Mouse (Mus musculus) kidney, embryonic 16.5 days (tissue): Measurements from ENCODE around the gene AY761185. TPM values are rescaled to one million over a fixed set of nuclear protein-coding genes. Genes with fewer than 3 reads are reported as not detected.
"Not testable (repeated sequence)": the region's sequence is repeated elsewhere in the genome, so short reads cannot be mapped to it uniquely, and the experiment has no call there.

Source experiments
- ATAC-seq: fragments of 200-750 bp; cut with Nextera tagmentation; 2 replicates; pipeline ENCODE4 v1.8.0; 2017; ENCODE audit warnings: moderate TSS enrichment; ENCODE audit not compliant: low FRiP score, low TSS enrichment
- H3K27ac ChIP-seq: fragments of 300-500 bp; sonication (generic); 2 replicates; pipeline ENCODE4 v1.5.1; 2014; ENCODE audit warnings: low read length
- H3K27me3 ChIP-seq: fragments of 300-500 bp; sonication (generic); 2 replicates; pipeline ENCODE4 v1.6.1; 2014; ENCODE audit warnings: low read length, control low read depth, mixed read lengths; ENCODE audit not compliant: insufficient read depth
- H3K36me3 ChIP-seq: fragments of 300-500 bp; sonication (generic); 2 replicates; pipeline ENCODE4 v1.6.1; 2014; ENCODE audit warnings: low read length, control low read depth, mixed read lengths; ENCODE audit not compliant: insufficient read depth
- H3K4me1 ChIP-seq: fragments of 300-500 bp; sonication (generic); 2 replicates; pipeline ENCODE4 v1.6.1; 2014; ENCODE audit warnings: low read length, control low read depth, mixed read lengths; ENCODE audit not compliant: insufficient read depth
- H3K4me2 ChIP-seq: fragments of 300-500 bp; sonication (generic); replicated peaks from 2 replicates; pipeline ENCODE4 v1.6.1; 2014; ENCODE audit warnings: low read depth, low read length
- H3K4me3 ChIP-seq: fragments of 300-500 bp; sonication (generic); 2 replicates; pipeline ENCODE4 v1.5.1; 2014; ENCODE audit warnings: mild to moderate bottlenecking, low read length
- H3K9ac ChIP-seq: fragments of 300-500 bp; sonication (generic); replicated peaks from 2 replicates; pipeline ENCODE4 v1.6.1; 2014; ENCODE audit warnings: low read length
- H3K9me3 ChIP-seq: fragments of 300-500 bp; sonication (generic); 2 replicates; pipeline ENCODE4 v1.6.1; 2016; ENCODE audit warnings: low read length, control low read depth
- WGBS: fragments of 180-500 bp; shearing (Covaris S2); extraction: QIAGEN DNeasy Blood & Tissue Kit; methylation state at CpG from one replicate; pipeline ENCODE4 v1.1.7; 2014; 5-methylcytosine and 5-hydroxymethylcytosine counted together
- polyA plus RNA-seq: library from polyadenylated mRNA; unstranded; fragments of >200 nt; fragmentation: Nextera tagmentation; extraction: Ambion mirVana; gene quantifications from 2 replicates; pipeline ENCODE4 v1.2.1, GENCODE M21; 2015

AY761185 gene
- polyA plus RNA-seq: not detected in 2 replicates

GRCm38 (mm10) chr8:20944610-20945009 is at the start of gene AY761185:
AY761185 (minus strand) TSS chr8:20944710.
- H3K27ac ChIP-seq: no peak within 1 kb of the TSS
- H3K4me1 ChIP-seq: no peaks in the 10 kb centered on the region
- no peak within 1 kb of the TSS for H3K4me3 ChIP-seq
- no peak for ATAC-seq
- 83% methylated on average over 3 of the region's 3 CpGs for WGBS
- no peak within 1 kb of the TSS for H3K4me2 ChIP-seq
- H3K9ac ChIP-seq: no peak within 1 kb of the TSS
- H3K27me3 ChIP-seq: no peaks in the 10 kb centered on the region
- H3K36me3 ChIP-seq: no peaks in the 10 kb centered on the region
- H3K9me3 ChIP-seq: peaks cover 7% of the 10 kb centered on the region; the same call in 1 of the 2 replicates

- H3K4me2 ChIP-seq, ATAC-seq, H3K9me3 ChIP-seq: not testable (repeated sequence)
These were observed 49.5 kb upstream of the AY761185 start for GRCm38 (mm10) chr8:20994042-20994441.

GRCm38 (mm10) chr8:20979846-20980245 is 35.3 kb upstream of the AY761185 start:
- Histone ChIP-seq H3K4me1 (no peaks in the 10 kb centered on the region), H3K27ac (no peak overlapping the region), H3K27me3 (no peaks in the 10 kb centered on the region), H3K36me3 (no peaks in the 10 kb centered on the region), H3K4me2 (no peak overlapping the region), H3K9ac (no peak overlapping the region), H3K4me3 (no peak overlapping the region), H3K9me3 (peaks cover 7% of the 10 kb centered on the region; the same call in 1 of the 2 replicates)
- WGBS: 32% methylated on average over 1 of the region's 1 CpGs
- ATAC-seq: no peak

More at GRCm38 (mm10) chr8:20994042-20994441, 49.5 kb upstream of the AY761185 start:
- H3K4me3 ChIP-seq, H3K4me1 ChIP-seq, H3K27me3 ChIP-seq, H3K27ac ChIP-seq, H3K9ac ChIP-seq, H3K36me3 ChIP-seq: not testable (repeated sequence)

- no peak overlapping the region for H3K4me2 ChIP-seq
- 81% methylated on average over 2 of the region's 2 CpGs for WGBS
- H3K27ac ChIP-seq: no peak overlapping the region
- H3K4me1 ChIP-seq: no peaks in the 10 kb centered on the region
- no peak overlapping the region for H3K9ac ChIP-seq
- no peaks in the 10 kb centered on the region for H3K36me3 ChIP-seq
- no peak for ATAC-seq
- no peaks in the 10 kb centered on the region for H3K27me3 ChIP-seq
- no peak overlapping the region for H3K4me3 ChIP-seq
- H3K9me3 ChIP-seq: 0 out of 2 replicates have a peak, but pooled peaks cover 4% of the 10 kb centered on the region
These were observed 20.0 kb upstream of the AY761185 start for GRCm38 (mm10) chr8:20964531-20964930.

GRCm38 (mm10) chr8:20921971-20922370 is 22.5 kb downstream of the AY761185 start, which contains the start of gene Gm6040:
Gm6040 (minus strand) TSS chr8:20922071.
- no peak within 1 kb of the TSS for H3K9ac ChIP-seq
- H3K4me3 ChIP-seq: no peak within 1 kb of the TSS
- H3K4me2 ChIP-seq: no peak within 1 kb of the TSS
- H3K4me1 ChIP-seq: no peaks in the 10 kb centered on the region
- no peak within 1 kb of the TSS for H3K27ac ChIP-seq
- no peak for ATAC-seq
- WGBS: 76% methylated on average over 3 of the region's 3 CpGs
- peaks cover 9% of the 10 kb centered on the region; the same call in 1 of the 2 replicates for H3K9me3 ChIP-seq
- no peaks in the 10 kb centered on the region for H3K36me3 ChIP-seq
- H3K27me3 ChIP-seq: no peaks in the 10 kb centered on the region

- 80% methylated on average over 1 of the region's 1 CpGs for WGBS
- ATAC-seq: no peak
- H3K4me3 ChIP-seq: no peak overlapping the region
- H3K36me3 ChIP-seq: no peaks in the 10 kb centered on the region
- no peaks in the 10 kb centered on the region for H3K9me3 ChIP-seq
- H3K27me3 ChIP-seq: no peaks in the 10 kb centered on the region
- H3K27ac ChIP-seq: no peak overlapping the region
- no peak overlapping the region for H3K9ac ChIP-seq
- no peak overlapping the region for H3K4me2 ChIP-seq
- H3K4me1 ChIP-seq: no peaks in the 10 kb centered on the region
These were observed 32.2 kb downstream of the AY761185 start for GRCm38 (mm10) chr8:20912288-20912687.

- Histone ChIP-seq H3K36me3 (no peaks in the 10 kb centered on the region), H3K9ac (no peak overlapping the region), H3K4me3 (no peak overlapping the region), H3K4me2 (no peak overlapping the region), H3K9me3 (peaks cover 7% of the 10 kb centered on the region), H3K27me3 (no peaks in the 10 kb centered on the region), H3K27ac (no peak overlapping the region), H3K4me1 (no peaks in the 10 kb centered on the region)
- WGBS: 67% methylated on average over 2 of the region's 2 CpGs
- no peak for ATAC-seq
These were observed 36.3 kb downstream of the AY761185 start for GRCm38 (mm10) chr8:20908256-20908655.

- Histone ChIP-seq H3K9ac (no peak overlapping the region), H3K4me1 (no peaks in the 10 kb centered on the region), H3K36me3 (no peaks in the 10 kb centered on the region), H3K4me2 (no peak overlapping the region), H3K27ac (no peak overlapping the region), H3K9me3 (peaks cover 7% of the 10 kb centered on the region), H3K27me3 (no peaks in the 10 kb centered on the region), H3K4me3 (no peak overlapping the region)
- 89% methylated on average over 2 of the region's 2 CpGs for WGBS
- no peak for ATAC-seq
These were observed 37.4 kb downstream of the AY761185 start for GRCm38 (mm10) chr8:20907119-20907518.

GRCm38 (mm10) chr8:20902527-20902926 is 42.0 kb downstream of the AY761185 start, which contains the start of gene Gm15056:
Gm15056 (minus strand) TSS chr8:20902627.
- Histone ChIP-seq H3K27ac (no peak within 1 kb of the TSS), H3K9ac (no peak within 1 kb of the TSS), H3K4me3 (no peak within 1 kb of the TSS), H3K9me3 (peaks cover 7% of the 10 kb centered on the region), H3K36me3 (no peaks in the 10 kb centered on the region), H3K27me3 (no peaks in the 10 kb centered on the region), H3K4me1 (no peaks in the 10 kb centered on the region), H3K4me2 (no peak within 1 kb of the TSS)
- ATAC-seq: no peak
- WGBS: 60% methylated on average over 2 of the region's 2 CpGs
